Mouse (Mus musculus) embryonic fibroblast, embryonic 13.5 days (primary cell): ENCODE data around the gene Them4.

Experiments used
- CTCF ChIP-seq: IDR thresholded peaks from 2 replicates; pipeline ENCODE4 v1.5.1; 2011; ENCODE audit warnings: mild to moderate bottlenecking, control low read depth, low read length, moderate library complexity, borderline replicate concordance; ENCODE audit not compliant: insufficient read depth
- POLR2A ChIP-seq: IDR thresholded peaks from 2 replicates; pipeline ENCODE4 v1.6.1; 2011; ENCODE audit warnings: low read depth, mild to moderate bottlenecking, control low read depth, low read length, moderate library complexity

- no peak for TF ChIP-seq POLR2A
- no peak for TF ChIP-seq CTCF
Measured at GRCm38 (mm10) chr3:94311376-94311775, 1.5 kb downstream of the Them4 start.
